Mouse (Mus musculus) midbrain, embryonic 12.5 days (tissue): ENCODE results near the gene Top3b. TPM values are rescaled to one million over a fixed set of nuclear protein-coding genes. Genes with fewer than 3 reads are reported as not detected.
A peak's percentile ranks its signal among the peaks of the same experiment; 100 is the strongest.
"Not testable (repeated sequence)": the region's sequence is repeated elsewhere in the genome, so short reads cannot be mapped to it uniquely, and the experiment has no call there.

Experiments used
- ATAC-seq: fragments of 200-750 bp; cut with Nextera tagmentation; 2 replicates; pipeline ENCODE4 v1.8.0; 2017; ENCODE audit warnings: low read depth, moderate TSS enrichment, moderate library complexity; ENCODE audit not compliant: low FRiP score
- H3K27ac ChIP-seq: fragments of 300-500 bp; sonication (generic); replicated peaks from 2 replicates; pipeline ENCODE4 v1.5.1; 2016; ENCODE audit warnings: mild to moderate bottlenecking
- H3K27me3 ChIP-seq: fragments of 300-500 bp; sonication (generic); 2 replicates; pipeline ENCODE4 v1.6.1; 2016; ENCODE audit warnings: mild to moderate bottlenecking
- H3K36me3 ChIP-seq: fragments of 300-500 bp; sonication (generic); 2 replicates; pipeline ENCODE4 v1.6.1; 2016
- H3K4me1 ChIP-seq: fragments of 300-500 bp; sonication (generic); 2 replicates; pipeline ENCODE4 v1.6.1; 2016
- H3K4me2 ChIP-seq: fragments of 300-500 bp; sonication (generic); replicated peaks from 2 replicates; pipeline ENCODE4 v1.6.1; 2016; ENCODE audit warnings: mild to moderate bottlenecking, moderate library complexity
- H3K4me3 ChIP-seq: fragments of 300-500 bp; sonication (generic); 2 replicates; pipeline ENCODE4 v1.5.1; 2016; ENCODE audit warnings: mild to moderate bottlenecking
- H3K9ac ChIP-seq: fragments of 300-500 bp; sonication (generic); replicated peaks from 2 replicates; pipeline ENCODE4 v1.6.1; 2016; ENCODE audit warnings: mild to moderate bottlenecking, moderate library complexity
- H3K9me3 ChIP-seq: fragments of 300-500 bp; sonication (generic); 2 replicates; pipeline ENCODE4 v1.6.1; 2016; ENCODE audit warnings: mild to moderate bottlenecking
- WGBS: fragments of 180-500 bp; shearing (Covaris S2); methylation state at CpG from one replicate; pipeline ENCODE4 v1.1.7; 2016; 5-methylcytosine and 5-hydroxymethylcytosine counted together
- polyA plus RNA-seq: library from polyadenylated mRNA; unstranded; fragments of >200 nt; fragmentation: Nextera tagmentation; extraction: Ambion mirVana; gene quantifications from 2 replicates; pipeline ENCODE4 v1.2.1, GENCODE M21; 2016

Top3b gene
- polyA plus RNA-seq = 70.1 and 74.8 TPM in 2 replicates

GRCm38 (mm10) chr16:16870617-16871331, at the start of gene Top3b, which contains the start of gene Vpreb1:
Gene Top3b (plus strand): TSS chr16:16870736.
Gene Vpreb1 (minus strand): TSS chr16:16870843.
- Histone ChIP-seq H3K4me1 (peaks cover 15% of the 10 kb centered on the region), H3K27ac (peak within 1 kb of the TSS; percentile 95), H3K9me3 (peaks cover under 1% of the 10 kb centered on the region; the same call in 1 of the 2 replicates), H3K4me3 (peak within 1 kb of the TSS; percentile 77), H3K4me2 (peak within 1 kb of the TSS; percentile 68), H3K9ac (peak within 1 kb of the TSS; percentile 86), H3K36me3 (peaks cover 6% of the 10 kb centered on the region), H3K27me3 (no peaks in the 10 kb centered on the region)
- WGBS = under 1% methylated on average over 47 of the region's 49 CpGs
- ATAC-seq = peak; percentile 96

DNA sequence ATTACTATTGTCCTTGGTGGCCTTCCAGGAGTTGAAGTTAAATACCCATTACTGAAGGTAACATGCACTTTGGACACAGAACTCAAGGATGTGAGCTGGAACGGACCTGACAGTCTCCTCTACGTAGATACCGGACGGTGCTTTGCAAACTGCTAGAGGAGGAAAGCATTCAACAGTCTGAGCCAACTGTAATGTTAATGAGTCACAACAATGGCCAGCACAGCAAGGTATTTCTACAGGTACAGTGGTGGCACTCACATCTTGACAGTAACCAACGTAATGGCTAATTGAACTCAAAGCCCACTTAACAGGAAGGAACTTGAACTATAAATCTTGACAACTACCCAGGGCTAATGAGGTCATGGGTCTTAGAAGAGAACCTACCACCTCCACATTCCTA, 45.1 kb upstream of the Top3b start:
- ATAC-seq = no peak
- H3K36me3 ChIP-seq = no peaks in the 10 kb centered on the region
- H3K4me1 ChIP-seq = peaks cover 5% of the 10 kb centered on the region
- H3K27ac ChIP-seq = no peak overlapping the region
- WGBS = 39% methylated on average over 5 of the region's 5 CpGs
- H3K9ac ChIP-seq = no peak overlapping the region
- H3K4me2 ChIP-seq = no peak overlapping the region
- H3K27me3 ChIP-seq = no peaks in the 10 kb centered on the region
- no peaks in the 10 kb centered on the region for H3K9me3 ChIP-seq
- H3K4me3 ChIP-seq = no peak overlapping the region

GRCm38 (mm10) chr16:16826223-16826622, 44.3 kb upstream of the Top3b start:
- no peaks in the 10 kb centered on the region for H3K9me3 ChIP-seq
- no peak overlapping the region for H3K9ac ChIP-seq
- no peak overlapping the region for H3K4me3 ChIP-seq
- 77% methylated on average over 2 of the region's 2 CpGs for WGBS
- no peaks in the 10 kb centered on the region for H3K27me3 ChIP-seq
- H3K27ac ChIP-seq = no peak overlapping the region
- H3K36me3 ChIP-seq = no peaks in the 10 kb centered on the region
- no peak for ATAC-seq
- no peak overlapping the region for H3K4me2 ChIP-seq
- H3K4me1 ChIP-seq = peaks cover 5% of the 10 kb centered on the region

DNA sequence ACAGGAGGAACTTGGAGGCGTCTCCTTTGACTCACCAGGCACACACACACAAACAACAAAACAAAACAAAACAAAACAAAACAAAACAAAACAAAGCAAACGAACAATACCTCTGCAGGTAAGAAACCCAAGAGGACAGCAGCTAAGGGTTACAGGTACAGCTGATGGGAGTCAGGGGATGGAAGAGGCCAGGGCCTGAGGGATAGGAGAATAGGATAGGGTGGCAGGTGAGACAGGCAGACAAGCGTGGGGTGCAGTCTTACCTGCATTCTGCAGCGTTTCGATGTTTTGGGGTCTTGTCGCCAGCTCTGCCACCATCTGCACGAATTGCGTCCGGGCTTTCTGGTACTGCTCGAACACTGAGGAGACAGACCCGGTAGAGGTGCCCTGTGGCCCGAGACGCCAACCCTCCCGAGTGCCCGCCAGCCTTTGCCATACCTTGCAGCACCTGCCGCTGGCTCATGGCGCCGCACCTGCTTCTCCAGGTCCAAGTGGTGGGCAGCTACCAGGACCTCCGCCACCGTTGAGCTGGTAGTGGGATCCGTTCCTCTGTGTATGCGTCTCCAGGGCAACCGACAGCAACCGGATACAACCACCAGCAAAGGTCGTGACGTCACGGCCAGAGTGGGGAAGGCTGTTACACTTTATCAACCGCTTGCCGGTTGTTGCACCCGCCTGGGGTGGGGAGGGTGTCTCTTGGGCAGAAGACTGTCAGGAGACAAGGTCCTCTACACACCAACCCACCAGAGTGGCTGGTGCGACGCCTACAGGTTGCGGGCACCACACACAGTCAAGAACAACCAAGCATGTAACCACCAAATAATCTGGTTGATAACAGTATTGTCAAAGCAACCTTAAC, 41.5 kb upstream of the Top3b start, which contains the start of gene Spag6l:
Gene Spag6l, minus strand, starts transcription at position 700 of the 859 bp plus-strand sequence.
- peak; percentile 96 for ATAC-seq
- Histone ChIP-seq H3K4me3 (peak within 1 kb of the TSS; percentile 58), H3K4me2 (peak within 1 kb of the TSS; percentile 84), H3K4me1 (peaks cover 5% of the 10 kb centered on the region), H3K9ac (peak within 1 kb of the TSS; percentile 52), H3K36me3 (no peaks in the 10 kb centered on the region), H3K27me3 (no peaks in the 10 kb centered on the region), H3K27ac (no peak within 1 kb of the TSS), H3K9me3 (no peaks in the 10 kb centered on the region)
- WGBS = 7% methylated on average over 33 of the region's 33 CpGs

DNA sequence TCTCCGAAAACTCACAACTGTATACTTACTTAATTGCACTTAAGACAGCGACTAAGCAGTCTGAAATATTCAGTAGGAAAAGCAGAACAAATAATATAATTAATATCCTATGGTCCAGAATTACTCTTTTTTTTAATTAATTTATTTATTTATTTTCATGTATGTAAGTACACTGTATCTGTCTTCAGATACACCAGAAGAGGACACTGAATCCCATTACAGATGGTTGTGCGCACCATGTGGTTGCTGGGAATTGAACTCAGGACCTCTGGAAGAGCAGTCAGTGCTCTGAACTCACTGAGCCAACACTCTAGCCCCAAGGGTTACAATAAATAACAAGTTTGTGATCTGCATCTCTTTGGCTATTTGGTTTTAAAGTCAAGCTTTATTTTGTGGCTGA, 40.9 kb upstream of the Top3b start:
- Histone ChIP-seq H3K27ac (no peak overlapping the region), H3K9ac (no peak overlapping the region), H3K4me3 (peak overlapping the region; percentile 58; the same call in 1 of the 2 replicates), H3K27me3 (no peaks in the 10 kb centered on the region), H3K36me3 (no peaks in the 10 kb centered on the region), H3K4me1 (peaks cover 5% of the 10 kb centered on the region), H3K9me3 (no peaks in the 10 kb centered on the region), H3K4me2 (peak overlapping the region; percentile 84)
- 89% methylated on average over 3 of the region's 3 CpGs for WGBS
- ATAC-seq = 0 out of 2 replicates have a peak, but pooled peaks have one; percentile 24

DNA sequence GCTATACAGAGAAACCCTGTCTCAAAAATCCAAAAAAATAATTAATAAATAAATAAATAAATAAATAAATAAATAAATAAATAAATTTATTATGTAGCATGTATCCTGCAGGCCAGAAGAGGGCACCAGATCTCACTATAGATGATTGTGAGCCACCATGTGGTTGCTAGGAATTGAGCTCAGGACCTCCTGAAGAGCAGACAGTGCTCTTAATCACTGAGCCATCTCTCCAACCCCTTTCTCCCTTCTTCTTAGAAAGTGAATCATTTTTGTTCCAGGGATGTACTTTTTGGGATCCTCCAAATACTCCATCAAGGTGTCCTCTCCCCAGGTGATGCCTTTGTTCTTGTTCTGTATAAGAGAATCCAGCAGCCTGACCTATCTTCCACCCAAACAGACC, 21.3 kb upstream of the Top3b start:
- Histone ChIP-seq H3K27me3 (no peaks in the 10 kb centered on the region), H3K4me2 (no peak overlapping the region), H3K9ac (no peak overlapping the region), H3K4me1 (no peaks in the 10 kb centered on the region), H3K9me3 (0 out of 2 replicates have a peak, but pooled peaks cover 5% of the 10 kb centered on the region), H3K4me3 (no peak overlapping the region), H3K36me3 (no peaks in the 10 kb centered on the region), H3K27ac (no peak overlapping the region)
- ATAC-seq = no peak

DNA sequence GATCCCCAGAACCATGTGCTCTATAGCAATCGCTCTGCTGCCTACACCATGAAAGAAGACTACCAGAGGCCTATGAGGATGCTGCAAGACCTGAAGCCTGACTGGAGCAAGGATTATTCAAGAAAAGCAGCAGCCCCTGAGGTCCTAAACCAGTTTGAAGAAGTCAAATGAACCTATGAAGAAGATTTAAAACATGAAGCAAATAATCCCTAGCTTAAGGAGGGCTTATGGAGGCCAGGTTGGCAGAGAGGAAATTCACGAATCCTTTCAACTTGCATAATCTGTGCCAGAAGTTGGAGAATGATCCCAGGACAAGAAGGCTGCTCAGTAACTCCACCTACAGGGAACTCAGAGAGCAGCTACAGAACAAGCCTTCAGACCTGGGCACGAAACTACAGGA, 18.1 kb upstream of the Top3b start:
- Histone ChIP-seq H3K27ac (no peak overlapping the region), H3K4me1 (no peaks in the 10 kb centered on the region), H3K9me3 (0 out of 2 replicates have a peak, but pooled peaks cover 5% of the 10 kb centered on the region), H3K4me3 (no peak overlapping the region), H3K36me3 (no peaks in the 10 kb centered on the region), H3K9ac (no peak overlapping the region), H3K27me3 (no peaks in the 10 kb centered on the region), H3K4me2 (no peak overlapping the region)
- no peak for ATAC-seq
- WGBS = 72% methylated on average over 3 of the region's 3 CpGs

DNA sequence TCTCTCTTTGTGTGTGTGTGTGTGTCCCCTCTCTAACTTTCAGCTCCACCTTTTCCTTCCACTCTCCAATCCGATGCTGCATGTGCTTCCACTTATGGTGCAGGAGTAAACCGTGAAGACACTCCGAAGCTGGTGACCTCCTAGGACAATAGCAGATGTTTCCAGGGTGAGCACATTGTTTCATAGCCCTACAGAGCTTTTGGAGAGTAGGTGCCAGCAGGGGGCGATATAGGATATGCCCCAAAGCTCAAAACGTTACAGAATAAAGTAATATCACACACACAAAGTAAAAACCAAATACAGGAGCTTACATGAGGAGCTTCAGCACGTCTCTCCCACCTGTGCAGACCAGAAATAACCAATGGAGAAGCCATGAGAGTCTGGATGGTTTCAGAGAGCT, 15.7 kb upstream of the Top3b start:
- H3K9me3 ChIP-seq = 0 out of 2 replicates have a peak, but pooled peaks cover 5% of the 10 kb centered on the region
- no peaks in the 10 kb centered on the region for H3K36me3 ChIP-seq
- H3K9ac ChIP-seq = no peak overlapping the region
- ATAC-seq = no peak
- WGBS = 39% methylated on average over 6 of the region's 6 CpGs
- no peak overlapping the region for H3K4me2 ChIP-seq
- H3K27ac ChIP-seq = no peak overlapping the region
- H3K27me3 ChIP-seq = no peaks in the 10 kb centered on the region
- no peaks in the 10 kb centered on the region for H3K4me1 ChIP-seq
- no peak overlapping the region for H3K4me3 ChIP-seq

DNA sequence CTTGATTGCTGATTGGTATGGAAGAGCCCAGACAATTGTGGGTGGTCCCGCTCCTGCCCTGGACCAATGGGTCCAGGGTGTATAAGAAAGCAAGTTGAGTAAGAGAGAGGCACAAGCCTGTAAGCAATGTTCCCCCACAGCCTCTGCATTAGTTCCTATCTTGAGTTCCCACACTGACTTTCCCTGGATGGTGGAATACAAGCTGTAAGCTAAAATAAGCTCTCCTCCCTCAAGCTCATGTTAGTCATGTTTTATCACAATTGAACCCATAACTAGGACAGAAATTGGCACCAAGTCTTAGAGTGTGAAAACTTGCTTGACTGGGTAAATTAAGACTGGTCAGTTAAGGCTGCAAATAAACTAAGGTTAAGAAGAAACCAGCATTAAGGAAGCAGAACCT, 15.0 kb upstream of the Top3b start:
- H3K36me3 ChIP-seq = no peaks in the 10 kb centered on the region
- H3K4me1 ChIP-seq = no peaks in the 10 kb centered on the region
- WGBS = 89% methylated on average over 1 of the region's 1 CpGs
- no peak overlapping the region for H3K27ac ChIP-seq
- H3K9ac ChIP-seq = no peak overlapping the region
- H3K4me2 ChIP-seq = no peak overlapping the region
- ATAC-seq = no peak
- H3K27me3 ChIP-seq = no peaks in the 10 kb centered on the region
- 0 out of 2 replicates have a peak, but pooled peaks cover 5% of the 10 kb centered on the region for H3K9me3 ChIP-seq
- H3K4me3 ChIP-seq = no peak overlapping the region

DNA sequence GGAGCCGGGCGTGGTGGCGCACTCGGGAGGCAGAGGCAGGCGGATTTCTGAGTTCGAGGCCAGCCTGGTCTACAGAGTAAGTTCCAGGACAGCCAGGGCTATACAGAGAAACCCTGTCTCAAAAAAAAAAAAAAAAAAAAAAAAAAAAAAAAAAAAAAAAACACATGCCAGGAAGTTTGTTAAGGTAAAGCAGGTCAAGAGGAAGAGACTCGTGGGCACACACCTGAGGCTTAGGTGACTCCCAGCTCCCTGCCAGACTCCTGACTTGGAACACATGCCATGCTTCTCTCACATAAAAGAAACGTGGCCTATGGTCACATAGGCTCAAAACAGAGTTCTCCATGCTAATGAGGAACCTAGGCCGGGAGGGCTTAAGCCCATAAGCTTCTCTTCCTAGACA, 14.5 kb upstream of the Top3b start:
- WGBS = 80% methylated on average over 9 of the region's 9 CpGs
- H3K9ac ChIP-seq, H3K27me3 ChIP-seq, H3K9me3 ChIP-seq, H3K4me1 ChIP-seq, ATAC-seq, H3K4me3 ChIP-seq, H3K4me2 ChIP-seq, H3K27ac ChIP-seq, H3K36me3 ChIP-seq: not testable (repeated sequence)

DNA sequence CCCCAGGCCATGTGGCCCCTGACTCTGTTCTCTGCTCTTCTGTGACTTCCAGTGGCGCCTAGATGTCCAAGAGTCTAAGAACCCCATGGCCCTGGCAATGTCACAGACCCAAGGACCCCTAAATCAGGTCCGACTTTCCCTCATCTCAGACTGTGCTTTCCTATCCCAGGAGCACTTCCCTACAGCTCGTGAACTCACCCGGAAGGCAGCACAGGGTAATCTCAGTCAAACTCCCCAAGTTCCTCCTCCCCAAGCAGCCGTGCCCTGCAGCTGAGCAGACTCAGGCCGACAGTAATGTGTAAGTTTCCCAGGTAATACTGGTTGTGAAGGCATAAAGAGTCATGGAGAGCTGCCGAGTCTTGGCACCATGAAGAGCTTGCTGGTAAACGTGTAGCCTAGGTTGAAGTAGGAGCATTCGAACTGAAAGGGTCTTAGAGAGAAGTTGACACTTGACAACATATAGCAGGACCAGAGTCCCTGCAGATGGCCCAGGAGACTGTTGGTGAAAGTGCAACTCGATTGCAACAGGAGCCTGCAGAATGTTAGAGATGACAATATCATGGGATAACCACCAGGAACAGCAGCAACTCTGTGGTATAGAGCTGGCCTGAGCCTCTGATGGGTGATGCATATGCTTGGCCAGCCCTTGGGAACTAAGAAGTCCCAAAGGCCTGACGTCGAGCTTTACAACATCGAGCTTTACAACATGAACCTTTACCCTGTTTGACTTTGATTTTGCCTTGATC, 13.6 kb upstream of the Top3b start:
- no peaks in the 10 kb centered on the region for H3K27me3 ChIP-seq
- H3K4me1 ChIP-seq = no peaks in the 10 kb centered on the region
- 81% methylated on average over 13 of the region's 13 CpGs for WGBS
- H3K36me3 ChIP-seq = no peaks in the 10 kb centered on the region
- no peak overlapping the region for H3K27ac ChIP-seq
- no peak for ATAC-seq
- H3K4me2 ChIP-seq = no peak overlapping the region
- H3K9me3 ChIP-seq = no peaks in the 10 kb centered on the region
- no peak overlapping the region for H3K4me3 ChIP-seq
- H3K9ac ChIP-seq = no peak overlapping the region
